Mouse (Mus musculus) liver, embryonic 11.5 days (tissue): ENCODE data around the gene Snrpa1. TPM values are rescaled to one million over a fixed set of nuclear protein-coding genes. Genes with fewer than 3 reads are reported as not detected.
"Not testable (repeated sequence)": the region's sequence is repeated elsewhere in the genome, so short reads cannot be mapped to it uniquely, and the experiment has no call there.

Experiments used
- ATAC-seq: fragments of 200-750 bp; cut with Nextera tagmentation; replicated peaks from 2 replicates; pipeline ENCODE4 v1.8.0; 2017; ENCODE audit warnings: moderate number of reproducible peaks, mild to moderate bottlenecking, moderate TSS enrichment, moderate library complexity; ENCODE audit not compliant: low FRiP score
- DNase-seq: peaks from one replicate; pipeline ENCODE4 v3.0.0-alpha.2; 2017; ENCODE audit warnings: low spot score
- H3K27ac ChIP-seq: fragments of 300-500 bp; sonication (generic); 2 replicates; pipeline ENCODE4 v1.5.1; 2014; ENCODE audit warnings: mild to moderate bottlenecking, low read depth, low read length, control low read depth
- H3K27me3 ChIP-seq: fragments of 300-500 bp; sonication (generic); replicated peaks from 2 replicates; pipeline ENCODE4 v1.6.1; 2014; ENCODE audit warnings: low read length, mixed read lengths; ENCODE audit not compliant: control insufficient read depth, insufficient read depth
- H3K36me3 ChIP-seq: fragments of 300-500 bp; sonication (generic); 2 replicates; pipeline ENCODE4 v1.6.1; 2014; ENCODE audit warnings: mild to moderate bottlenecking, low read length, moderate library complexity, mixed read lengths; ENCODE audit not compliant: control insufficient read depth, insufficient read depth
- H3K4me1 ChIP-seq: fragments of 300-500 bp; sonication (generic); replicated peaks from 2 replicates; pipeline ENCODE4 v1.6.1; 2014; ENCODE audit warnings: low read length, mixed read lengths; ENCODE audit not compliant: control insufficient read depth, insufficient read depth
- H3K4me2 ChIP-seq: fragments of 300-500 bp; sonication (generic); 2 replicates; pipeline ENCODE4 v1.6.1; 2014; ENCODE audit warnings: mild to moderate bottlenecking, control low read depth, moderate library complexity
- H3K4me3 ChIP-seq: fragments of 300-500 bp; sonication (generic); 2 replicates; pipeline ENCODE4 v1.5.1; 2014; ENCODE audit warnings: low read depth, low read length, control low read depth
- H3K9ac ChIP-seq: fragments of 300-500 bp; sonication (generic); 2 replicates; pipeline ENCODE4 v1.6.1; 2014; ENCODE audit warnings: low read depth, low read length, control low read depth
- H3K9me3 ChIP-seq: fragments of 300-500 bp; sonication (generic); 2 replicates; pipeline ENCODE4 v1.6.1; 2016; ENCODE audit warnings: low read length, inconsistent platforms, mixed read lengths; ENCODE audit not compliant: control insufficient read depth
- WGBS: fragments of 180-500 bp; shearing (Covaris S2); extraction: QIAGEN DNeasy Blood & Tissue Kit; methylation state at CpG from one replicate; pipeline ENCODE4 v1.1.7; 2014; 5-methylcytosine and 5-hydroxymethylcytosine counted together
- polyA plus RNA-seq: library from polyadenylated mRNA; unstranded; fragments of >200 nt; fragmentation: Nextera tagmentation; extraction: Ambion mirVana; gene quantifications from 2 replicates; pipeline ENCODE4 v1.2.1, GENCODE M21; 2014

Snrpa1 gene
- polyA plus RNA-seq, 1 experiment from 2014 or later = 237 TPM

DNA sequence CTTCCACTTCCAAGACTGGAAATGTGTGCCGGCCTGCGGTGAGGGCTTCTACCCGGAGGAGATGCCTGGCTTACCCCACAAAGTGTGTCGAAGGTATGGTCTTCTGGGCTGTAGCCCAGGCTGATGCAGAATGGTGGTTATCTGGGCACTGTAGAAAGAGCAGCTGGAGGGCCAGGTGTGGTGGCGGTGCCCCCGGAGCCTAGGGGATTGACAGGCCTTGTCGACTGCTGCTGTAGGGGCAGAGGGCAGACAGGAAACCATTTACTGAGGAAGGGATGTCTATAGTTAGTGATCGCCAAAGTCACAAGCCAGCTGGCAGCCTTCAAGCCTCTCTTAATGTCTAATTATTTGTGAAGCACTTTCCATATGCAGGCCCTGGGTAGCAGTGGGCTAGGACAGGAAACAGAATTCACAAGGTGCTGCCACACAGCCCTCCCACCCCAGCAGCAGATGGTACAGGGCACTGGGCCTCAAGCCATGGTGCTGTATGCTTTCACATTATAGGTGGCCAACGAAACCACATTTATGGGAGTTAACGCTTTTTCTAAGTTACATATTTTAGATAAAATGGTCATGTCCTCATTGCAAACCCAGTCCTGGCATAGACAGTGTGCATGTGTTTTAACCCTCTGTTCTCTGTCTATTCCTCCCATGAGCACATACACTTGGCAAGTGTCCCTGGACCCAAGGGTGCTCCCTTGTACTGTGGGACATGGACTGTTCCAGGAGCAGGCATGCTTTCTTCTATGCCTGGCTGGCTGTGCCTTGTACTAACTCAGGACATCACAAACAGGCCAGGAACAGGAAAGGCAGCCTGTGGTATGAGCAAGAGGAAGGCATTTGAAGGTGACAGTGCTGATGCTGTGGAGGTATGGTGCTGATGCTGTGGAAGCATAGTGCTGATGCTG, 15.0 kb upstream of the Snrpa1 start, which contains the start of gene Gm45213:
Gm45213 (plus strand) TSS at position 51 of the 908 bp plus-strand sequence.
- no peaks in the 10 kb centered on the region for H3K27me3 ChIP-seq
- WGBS = 75% methylated on average over 10 of the region's 10 CpGs

GRCm38 (mm10) chr7:66044617-66045016, 14.2 kb upstream of the Snrpa1 start:
- Histone ChIP-seq H3K36me3 (no peaks in the 10 kb centered on the region), H3K27me3 (no peaks in the 10 kb centered on the region; the same call in 1 of the 2 replicates), H3K9ac (no peak overlapping the region), H3K4me2 (no peak overlapping the region), H3K4me1 (no peaks in the 10 kb centered on the region), H3K9me3 (no peaks in the 10 kb centered on the region), H3K4me3 (no peak overlapping the region), H3K27ac (no peak overlapping the region)
- no peak for DNase-seq
- ATAC-seq = no peak
- 63% methylated on average over 9 of the region's 9 CpGs for WGBS

More for the DNA sequence above, 15.0 kb upstream of the Snrpa1 start, which contains the start of gene Gm45213:
- DNase-seq (no peak), ATAC-seq (no peak)
- Histone ChIP-seq H3K27ac (no peak within 1 kb of the TSS), H3K4me3 (no peak within 1 kb of the TSS), H3K9me3 (no peaks in the 10 kb centered on the region), H3K4me1 (no peaks in the 10 kb centered on the region), H3K36me3 (no peaks in the 10 kb centered on the region), H3K4me2 (no peak within 1 kb of the TSS), H3K9ac (no peak within 1 kb of the TSS)

DNA sequence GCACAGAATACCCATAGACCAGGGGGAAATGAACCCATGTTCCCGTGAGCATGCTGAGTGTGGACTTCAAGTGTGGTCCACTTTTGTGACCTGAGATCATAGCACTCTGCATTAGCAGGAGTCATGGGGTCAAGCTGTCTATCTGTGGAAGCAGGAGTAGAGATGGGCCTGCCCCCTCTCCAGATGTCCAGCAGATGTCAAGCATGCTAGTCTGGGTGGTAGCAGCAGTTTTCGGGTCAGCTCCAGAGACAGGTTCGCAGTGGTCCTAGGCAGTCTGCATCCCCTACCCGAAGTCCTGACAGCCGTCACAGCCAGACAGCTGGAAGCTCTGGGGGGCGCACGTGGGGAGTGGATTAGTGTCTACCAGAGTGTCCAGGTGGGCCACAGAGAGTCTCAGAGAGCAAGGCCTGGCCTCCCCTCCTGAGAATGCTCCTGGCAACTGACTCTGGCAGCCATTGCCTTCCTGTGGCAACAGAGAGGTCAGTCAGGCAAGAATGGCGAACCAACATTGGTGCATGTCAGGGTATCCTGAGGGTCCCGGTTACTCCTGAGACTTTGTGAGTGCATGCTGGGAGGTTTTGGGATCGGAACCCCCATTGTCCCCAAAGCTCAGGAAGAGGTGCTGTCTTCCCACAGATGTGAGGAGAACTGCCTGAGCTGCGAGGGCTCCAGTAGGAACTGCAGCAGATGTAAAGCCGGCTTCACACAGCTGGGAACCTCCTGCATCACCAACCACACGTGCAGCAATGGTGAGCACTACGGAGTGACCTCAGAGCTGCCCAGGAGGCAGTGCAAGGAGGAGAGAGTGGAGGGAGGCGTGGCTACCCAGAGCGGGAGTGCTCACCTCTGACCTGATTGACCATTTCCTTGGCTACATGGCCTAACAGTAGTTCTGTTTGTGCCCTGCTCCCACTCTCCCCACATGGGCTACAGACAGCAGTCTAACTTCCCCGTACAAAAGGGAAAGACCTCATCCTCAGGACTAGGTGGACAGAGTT, 11.6 kb upstream of the Snrpa1 start:
- no peak overlapping the region for H3K4me3 ChIP-seq
- H3K9ac ChIP-seq = no peak overlapping the region
- WGBS = 57% methylated on average over 17 of the region's 17 CpGs
- H3K36me3 ChIP-seq = no peaks in the 10 kb centered on the region
- H3K4me2 ChIP-seq = no peak overlapping the region
- DNase-seq = no peak
- no peak for ATAC-seq
- H3K27me3 ChIP-seq = no peaks in the 10 kb centered on the region; the same call in 1 of the 2 replicates
- H3K9me3 ChIP-seq = no peaks in the 10 kb centered on the region
- H3K4me1 ChIP-seq = no peaks in the 10 kb centered on the region
- no peak overlapping the region for H3K27ac ChIP-seq

GRCm38 (mm10) chr7:66047975-66048374, 10.8 kb upstream of the Snrpa1 start:
- ATAC-seq (no peak), DNase-seq (no peak)
- Histone ChIP-seq H3K4me1 (no peaks in the 10 kb centered on the region), H3K36me3 (no peaks in the 10 kb centered on the region), H3K9me3 (no peaks in the 10 kb centered on the region), H3K4me2 (no peak overlapping the region), H3K27me3 (no peaks in the 10 kb centered on the region; the same call in 1 of the 2 replicates), H3K4me3 (no peak overlapping the region), H3K9ac (no peak overlapping the region), H3K27ac (no peak overlapping the region)
- WGBS = 67% methylated on average over 4 of the region's 4 CpGs

GRCm38 (mm10) chr7:66048446-66049230, 10.2 kb upstream of the Snrpa1 start:
- no peaks in the 10 kb centered on the region; the same call in 1 of the 2 replicates for H3K27me3 ChIP-seq
- no peak overlapping the region for H3K4me2 ChIP-seq
- H3K9ac ChIP-seq = no peak overlapping the region
- H3K9me3 ChIP-seq = no peaks in the 10 kb centered on the region
- 76% methylated on average over 12 of the region's 12 CpGs for WGBS
- DNase-seq = no peak
- H3K4me1 ChIP-seq = no peaks in the 10 kb centered on the region
- ATAC-seq = no peak
- no peak overlapping the region for H3K4me3 ChIP-seq
- no peaks in the 10 kb centered on the region for H3K36me3 ChIP-seq
- H3K27ac ChIP-seq = no peak overlapping the region

DNA sequence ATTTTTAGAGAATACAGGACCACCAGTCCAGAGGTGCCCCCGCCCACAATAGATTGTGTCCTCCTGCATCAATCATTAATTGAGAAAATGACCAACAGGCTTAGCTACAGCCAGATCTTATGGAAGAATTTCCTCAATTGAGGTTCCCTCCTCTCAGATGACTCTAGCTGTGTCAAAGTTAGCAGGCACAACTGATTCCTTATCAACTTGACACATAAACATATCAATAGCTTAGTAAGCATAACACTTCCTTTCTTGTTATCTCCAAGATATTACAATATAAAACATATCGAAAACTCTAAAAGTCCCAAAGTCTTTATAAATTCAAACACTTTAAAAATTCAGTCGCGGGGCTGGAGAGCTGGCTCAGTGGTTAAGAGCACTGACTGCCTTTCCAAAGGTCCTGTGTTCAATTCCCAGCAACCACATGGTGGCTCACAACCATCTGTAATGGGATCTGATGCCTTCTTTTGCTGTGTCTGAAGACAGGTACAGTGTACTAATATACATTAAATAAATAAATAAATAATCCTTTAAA, 4.8 kb upstream of the Snrpa1 start:
- Histone ChIP-seq H3K9ac (no peak overlapping the region), H3K27ac (no peak overlapping the region), H3K9me3 (no peaks in the 10 kb centered on the region), H3K4me1 (no peaks in the 10 kb centered on the region), H3K4me2 (no peak overlapping the region), H3K27me3 (no peaks in the 10 kb centered on the region; the same call in 1 of the 2 replicates), H3K4me3 (no peak overlapping the region), H3K36me3 (no peaks in the 10 kb centered on the region)
- ATAC-seq (no peak), DNase-seq (no peak)
- WGBS = 83% methylated on average over 4 of the region's 4 CpGs

DNA sequence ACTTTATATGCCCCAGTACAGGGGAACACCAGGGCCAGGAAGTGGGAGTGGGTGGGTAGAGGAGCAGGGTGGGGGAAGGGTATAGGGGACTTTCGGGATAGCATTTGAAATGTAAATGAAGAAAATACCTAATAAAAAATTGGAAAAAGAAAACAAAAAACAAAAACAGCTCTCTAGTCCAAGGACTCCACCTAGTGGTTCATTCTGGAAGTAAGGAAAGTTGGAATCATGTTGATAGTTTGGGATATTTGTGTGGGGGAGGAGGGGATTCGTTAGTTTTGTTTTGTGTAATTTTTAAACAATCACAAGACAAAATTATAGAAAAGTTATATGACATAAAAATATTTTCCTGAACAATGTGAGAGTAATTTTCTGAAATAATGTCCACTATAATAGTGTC, 3.4 kb upstream of the Snrpa1 start:
- DNase-seq, H3K9ac ChIP-seq, H3K27me3 ChIP-seq, ATAC-seq, H3K4me3 ChIP-seq, H3K4me1 ChIP-seq, H3K4me2 ChIP-seq, H3K36me3 ChIP-seq, H3K9me3 ChIP-seq, H3K27ac ChIP-seq: not testable (repeated sequence)
- WGBS = 12% methylated on average over 2 of the region's 2 CpGs
